Mouse (Mus musculus): ENCODE measurements around the gene Med15. TPM values are rescaled to one million over a fixed set of nuclear protein-coding genes. Genes with fewer than 3 reads are reported as not detected.

Gene Med15
- polyA plus RNA-seq, 1 experiment from 2014 or later = 32.8 TPM

Other genes starting within 250 kb of the Med15 start
- gene Aifm3, start 243.3 kb downstream of the Med15 start, polyA plus RNA-seq (2014; fragmentation: Nextera tagmentation; extraction: Ambion mirVana) = 0.77 and 1.2 TPM in 2 replicates
- 68.5 and 77.7 TPM in 2 replicates for gene Lztr1, start 224.2 kb downstream of the Med15 start, polyA plus RNA-seq (2014; fragmentation: Nextera tagmentation; extraction: Ambion mirVana)
- gene Thap7, start 201.8 kb downstream of the Med15 start, polyA plus RNA-seq (2014; fragmentation: Nextera tagmentation; extraction: Ambion mirVana) = 47.6 and 50.0 TPM in 2 replicates
- gene Lrrc74b, start 171.6 kb downstream of the Med15 start, polyA plus RNA-seq (2014; fragmentation: Nextera tagmentation; extraction: Ambion mirVana) = 0.15 TPM in 1 of 2 replicates, not detected in the other
- gene P2rx6, start 171.0 kb downstream of the Med15 start, polyA plus RNA-seq (2014; fragmentation: Nextera tagmentation; extraction: Ambion mirVana) = 0.20 and 0.31 TPM in 2 replicates
- 0.59 and 2.3 TPM in 2 replicates for gene Slc7a4, start 149.7 kb downstream of the Med15 start, polyA plus RNA-seq (2014; fragmentation: Nextera tagmentation; extraction: Ambion mirVana)
- 57.0 and 58.5 TPM in 2 replicates for gene Smpd4, start 113.5 kb downstream of the Med15 start, polyA plus RNA-seq (2014; fragmentation: Nextera tagmentation; extraction: Ambion mirVana)
- gene Ccdc74a, start 86.4 kb downstream of the Med15 start, polyA plus RNA-seq (2014; fragmentation: Nextera tagmentation; extraction: Ambion mirVana) = 5.0 and 5.6 TPM in 2 replicates
- gene Klhl22, start 26.7 kb upstream of the Med15 start, polyA plus RNA-seq (2014; fragmentation: Nextera tagmentation; extraction: Ambion mirVana) = 48.0 and 58.1 TPM in 2 replicates
- 13.5 and 15.3 TPM in 2 replicates for gene Scarf2, start 64.4 kb upstream of the Med15 start, polyA plus RNA-seq (2014; fragmentation: Nextera tagmentation; extraction: Ambion mirVana)
- not detected in 2 replicates for gene B830017H08Rik, start 100.2 kb upstream of the Med15 start, polyA plus RNA-seq (2014; fragmentation: Nextera tagmentation; extraction: Ambion mirVana)
- 1.7 and 2.0 TPM in 2 replicates for gene Car15, start 105.5 kb upstream of the Med15 start, polyA plus RNA-seq (2014; fragmentation: Nextera tagmentation; extraction: Ambion mirVana)
- gene Gm20518, start 158.8 kb upstream of the Med15 start, polyA plus RNA-seq (2014; fragmentation: Nextera tagmentation; extraction: Ambion mirVana) = 0.14 and 0.20 TPM in 2 replicates
- gene Tssk1, start 161.3 kb upstream of the Med15 start, polyA plus RNA-seq (2014; fragmentation: Nextera tagmentation; extraction: Ambion mirVana) = not detected in 2 replicates
- 68.8 and 76.6 TPM in 2 replicates for gene Dgcr2, start 165.7 kb upstream of the Med15 start, polyA plus RNA-seq (2014; fragmentation: Nextera tagmentation; extraction: Ambion mirVana)
- not detected in 2 replicates for gene Tssk2, start 165.7 kb upstream of the Med15 start, polyA plus RNA-seq (2014; fragmentation: Nextera tagmentation; extraction: Ambion mirVana)
- gene Ess2, start 178.5 kb upstream of the Med15 start, polyA plus RNA-seq (2014; fragmentation: Nextera tagmentation; extraction: Ambion mirVana) = 38.4 and 40.3 TPM in 2 replicates
- 0.24 TPM in 1 of 2 replicates, not detected in the other for gene Gsc2, start 182.2 kb upstream of the Med15 start, polyA plus RNA-seq (2014; fragmentation: Nextera tagmentation; extraction: Ambion mirVana)
- gene Slc25a1, start 195.3 kb upstream of the Med15 start, polyA plus RNA-seq (2014; fragmentation: Nextera tagmentation; extraction: Ambion mirVana) = 66.2 and 69.5 TPM in 2 replicates
- not detected in 2 replicates for gene Vpreb2, start 247.5 kb upstream of the Med15 start, polyA plus RNA-seq (2014; fragmentation: Nextera tagmentation; extraction: Ambion mirVana)